Mouse (Mus musculus) embryonic facial prominence, embryonic 15.5 days (tissue): ENCODE measurements around the gene Dcp1a. TPM values are rescaled to one million over a fixed set of nuclear protein-coding genes. Genes with fewer than 3 reads are reported as not detected.
A peak's percentile ranks its signal among the peaks of the same experiment; 100 is the strongest.

Experiments used
- microRNA-seq: library from miRNA; unstranded; fragments of <30 nt; microRNA quantifications from one replicate; pipeline ENCODE4, GENCODE M21; 2016; ENCODE audit warnings: borderline number of aligned reads
- polyA plus RNA-seq: library from polyadenylated mRNA; unstranded; fragments of >200 nt; fragmentation: Nextera tagmentation; extraction: Ambion mirVana; gene quantifications from 2 replicates; pipeline ENCODE4 v1.2.1, GENCODE M21; 2015

The Dcp1a gene
- polyA plus RNA-seq, 1 experiment from 2014 or later, result 25.7 TPM

Small RNAs within 50 kb of the gene (microRNA-seq; reads per million reads assigned to microRNA genes)
- 2.9 reads per million, percentile 12 among the genes with 10 or more reads in this experiment for gene Mir3076

Other genes with a start within 250 kb of the Dcp1a start
- gene Cacna1d, start 11.9 kb downstream of the Dcp1a start, polyA plus RNA-seq, result 4.1 and 4.2 TPM in 2 replicates
- gene Tkt, start 68.8 kb downstream of the Dcp1a start, polyA plus RNA-seq, result 197 and 204 TPM in 2 replicates
- gene Prkcd, start 146.7 kb downstream of the Dcp1a start, polyA plus RNA-seq, result 56.1 and 63.5 TPM in 2 replicates
- gene Rft1, start 174.8 kb downstream of the Dcp1a start, polyA plus RNA-seq, result 15.8 and 18.6 TPM in 2 replicates
- gene Sfmbt1, start 235.3 kb downstream of the Dcp1a start, polyA plus RNA-seq, result 13.4 and 16.0 TPM in 2 replicates